Mouse (Mus musculus) ES-Bruce4 (cell line): Measurements from ENCODE around the gene Ndufs5. TPM values are rescaled to one million over a fixed set of nuclear protein-coding genes. Genes with fewer than 3 reads are reported as not detected.

ENCODE experiments used
- H3K27ac ChIP-seq: 2 replicates; pipeline ENCODE4 v1.5.1; 2012; ENCODE audit warnings: low read length, inconsistent platforms; ENCODE audit not compliant: insufficient read depth
- H3K27me3 ChIP-seq: 2 replicates; pipeline ENCODE4 v1.6.1; 2012; ENCODE audit warnings: mild to moderate bottlenecking, low read length, inconsistent platforms; ENCODE audit not compliant: control insufficient read depth, poor library complexity, insufficient read depth, severe bottlenecking
- H3K36me3 ChIP-seq: 2 replicates; pipeline ENCODE4 v1.6.1; 2012; ENCODE audit warnings: inconsistent platforms, mild to moderate bottlenecking, low read length, moderate library complexity; ENCODE audit not compliant: control insufficient read depth, poor library complexity, insufficient read depth, severe bottlenecking
- H3K4me1 ChIP-seq: one replicate; pipeline ENCODE4 v1.8.1; 2011; ENCODE audit warnings: low read length; ENCODE audit not compliant: control insufficient read depth, insufficient read depth
- H3K4me3 ChIP-seq: 2 replicates; pipeline ENCODE4 v1.5.1; 2011; ENCODE audit warnings: low read depth, mild to moderate bottlenecking, low read length
- H3K9ac ChIP-seq: 2 replicates; pipeline ENCODE4 v1.6.1; 2012; ENCODE audit warnings: low read depth, mild to moderate bottlenecking, inconsistent platforms; ENCODE audit not compliant: poor library complexity, severe bottlenecking
- H3K9me3 ChIP-seq: replicated peaks from 2 replicates; pipeline ENCODE4 v1.6.1; 2012; ENCODE audit warnings: mild to moderate bottlenecking, low read length, inconsistent platforms; ENCODE audit not compliant: control insufficient read depth, poor library complexity, insufficient read depth, severe bottlenecking
- CTCF ChIP-seq: IDR thresholded peaks from one replicate; pipeline ENCODE4 v1.8.1; 2011; ENCODE audit warnings: low read depth, low read length
- EP300 ChIP-seq: IDR thresholded peaks from 2 replicates; pipeline ENCODE4 v1.6.1; 2011; ENCODE audit warnings: low read depth, low read length; ENCODE audit not compliant: insufficient read depth
- POLR2A ChIP-seq: IDR thresholded peaks from one replicate; pipeline ENCODE4 v1.8.1; 2011; ENCODE audit warnings: low read length; ENCODE audit not compliant: insufficient read depth
- polyA plus RNA-seq: library from polyadenylated mRNA; stranded (reverse); fragments of >200 nt; gene quantifications from 2 replicates; pipeline ENCODE4 v1.2.4, GENCODE M21; 2011; ENCODE audit warnings: low read depth; ENCODE audit not compliant: missing spikeins, insufficient read depth, insufficient read length

The Ndufs5 gene
- polyA plus RNA-seq, 1 experiment: 130 TPM

DNA sequence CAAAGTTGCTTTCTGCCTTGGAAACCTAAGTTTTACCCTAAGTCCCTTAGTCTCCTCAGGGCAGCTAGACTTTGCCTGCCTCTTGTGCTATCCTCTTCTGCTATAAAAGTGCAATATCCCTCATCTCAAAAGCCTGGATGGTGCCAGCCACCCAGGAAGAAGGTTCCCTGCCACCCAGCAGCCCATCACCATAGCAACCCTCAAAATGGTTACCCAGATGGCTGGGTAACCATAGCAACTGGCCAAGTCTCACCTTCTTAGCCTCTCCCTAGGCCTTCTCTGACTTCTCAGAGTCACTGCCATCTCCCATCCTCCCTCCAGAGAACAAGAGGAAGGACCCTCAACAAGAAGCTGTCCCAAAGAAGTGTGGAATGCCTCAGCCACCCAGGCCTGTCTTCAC is 47.4 kb downstream of the Ndufs5 start:
- no peak overlapping the region for H3K9ac ChIP-seq

DNA sequence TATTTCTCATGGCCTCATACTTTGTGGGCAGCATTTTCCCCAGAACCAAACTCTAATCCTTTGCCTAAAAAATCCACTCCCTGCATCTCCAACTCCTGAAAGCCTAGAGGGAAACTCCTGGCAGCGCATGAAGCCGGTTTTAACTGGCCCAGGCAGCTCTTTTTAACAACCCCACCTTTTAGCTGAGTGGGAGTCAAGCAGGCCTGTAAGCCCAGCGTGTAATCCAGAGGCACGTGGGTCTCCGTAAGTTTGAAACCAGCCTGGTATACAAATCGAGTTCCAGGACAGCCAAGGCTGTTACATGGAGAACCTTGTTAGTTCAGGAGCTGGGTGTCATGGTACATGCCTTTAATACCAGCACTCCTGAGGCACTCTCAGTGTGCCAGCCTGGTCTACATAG is 48.3 kb downstream of the Ndufs5 start:
- no peak overlapping the region for H3K4me3 ChIP-seq
- peak overlapping the region; percentile 55 for H3K27ac ChIP-seq
- peaks cover 2% of the 10 kb centered on the region for H3K4me1 ChIP-seq
- peak overlapping the region; percentile 18 for H3K9ac ChIP-seq
- H3K27me3 ChIP-seq: no peaks in the 10 kb centered on the region
- TF ChIP-seq CTCF: no peak
- no peak for TF ChIP-seq EP300
- TF ChIP-seq POLR2A: no peak
- no peaks in the 10 kb centered on the region for H3K36me3 ChIP-seq
- no peaks in the 10 kb centered on the region for H3K9me3 ChIP-seq

More for the DNA sequence above, 47.4 kb downstream of the Ndufs5 start:
- Histone ChIP-seq H3K27ac (no peak overlapping the region), H3K9me3 (no peaks in the 10 kb centered on the region), H3K4me3 (no peak overlapping the region), H3K4me1 (peaks cover 2% of the 10 kb centered on the region), H3K27me3 (no peaks in the 10 kb centered on the region), H3K36me3 (no peaks in the 10 kb centered on the region)
- TF ChIP-seq CTCF (no peak), EP300 (no peak), POLR2A (no peak)

DNA sequence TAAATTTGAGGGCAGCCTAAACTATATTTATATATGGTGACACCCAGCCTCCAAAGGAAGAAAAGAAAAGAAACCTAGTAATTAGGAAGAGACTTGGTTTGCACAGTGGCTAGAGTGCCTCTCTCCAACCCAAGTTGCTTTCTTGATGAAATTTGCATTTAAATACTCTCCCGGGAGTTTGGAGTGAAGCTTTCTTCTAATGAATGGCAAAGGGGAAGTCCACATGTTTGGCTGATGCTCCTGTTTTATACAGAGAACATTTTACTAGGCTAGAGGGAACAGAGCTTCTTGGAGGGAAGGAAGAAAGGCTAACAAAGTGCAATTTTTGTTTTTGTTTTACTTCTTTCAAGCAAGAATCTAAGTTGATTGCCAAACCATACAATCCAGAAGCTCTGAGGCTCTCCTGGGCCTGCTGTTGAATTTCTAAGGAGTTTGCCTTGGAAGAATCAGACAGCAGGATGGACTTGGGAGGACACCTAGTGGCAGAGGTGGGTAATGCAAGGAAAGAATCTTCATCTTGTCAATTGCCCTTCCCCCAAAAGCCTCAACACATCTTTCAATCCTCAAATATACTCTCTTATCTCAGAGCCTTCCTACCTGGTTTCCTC is 50.6 kb downstream of the Ndufs5 start:
- H3K27me3 ChIP-seq: no peaks in the 10 kb centered on the region
- peak overlapping the region; percentile 66 for H3K9ac ChIP-seq
- H3K4me1 ChIP-seq: peaks cover 2% of the 10 kb centered on the region
- H3K36me3 ChIP-seq: no peaks in the 10 kb centered on the region; the same call in 1 of the 2 replicates
- peak overlapping the region; percentile 100 for H3K27ac ChIP-seq
- no peaks in the 10 kb centered on the region for H3K9me3 ChIP-seq
- H3K4me3 ChIP-seq: no peak overlapping the region
- TF ChIP-seq EP300 (no peak), CTCF (peak; percentile 49)

DNA sequence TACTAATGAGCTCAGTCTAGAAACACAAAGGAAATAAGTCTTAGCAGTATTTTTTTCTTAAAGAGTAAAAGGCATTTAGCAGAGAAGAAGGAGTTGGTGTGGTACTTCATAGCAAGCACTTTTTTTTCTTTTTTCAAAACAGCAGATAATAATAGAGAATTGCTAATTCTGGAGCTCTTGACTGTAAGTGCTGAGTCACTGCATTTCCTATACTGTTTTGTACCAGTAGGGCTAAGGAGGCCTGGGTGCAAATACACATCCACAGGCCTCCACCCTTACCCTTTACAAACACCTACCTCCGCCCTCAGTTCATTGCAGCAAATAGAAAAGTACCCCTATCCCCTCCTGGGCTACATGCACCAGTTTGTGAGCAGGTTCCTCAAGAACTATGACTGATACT is 51.5 kb downstream of the Ndufs5 start:
- H3K27ac ChIP-seq: peak overlapping the region; percentile 100
- H3K27me3 ChIP-seq: no peaks in the 10 kb centered on the region
- peak overlapping the region; percentile 98 for H3K9ac ChIP-seq
- peaks cover 2% of the 10 kb centered on the region for H3K4me1 ChIP-seq
- H3K9me3 ChIP-seq: no peaks in the 10 kb centered on the region
- H3K4me3 ChIP-seq: no peak overlapping the region
- TF ChIP-seq CTCF: no peak
- TF ChIP-seq EP300: peak; percentile 44; the same call in 1 of the 2 replicates
- no peaks in the 10 kb centered on the region; the same call in 1 of the 2 replicates for H3K36me3 ChIP-seq

DNA sequence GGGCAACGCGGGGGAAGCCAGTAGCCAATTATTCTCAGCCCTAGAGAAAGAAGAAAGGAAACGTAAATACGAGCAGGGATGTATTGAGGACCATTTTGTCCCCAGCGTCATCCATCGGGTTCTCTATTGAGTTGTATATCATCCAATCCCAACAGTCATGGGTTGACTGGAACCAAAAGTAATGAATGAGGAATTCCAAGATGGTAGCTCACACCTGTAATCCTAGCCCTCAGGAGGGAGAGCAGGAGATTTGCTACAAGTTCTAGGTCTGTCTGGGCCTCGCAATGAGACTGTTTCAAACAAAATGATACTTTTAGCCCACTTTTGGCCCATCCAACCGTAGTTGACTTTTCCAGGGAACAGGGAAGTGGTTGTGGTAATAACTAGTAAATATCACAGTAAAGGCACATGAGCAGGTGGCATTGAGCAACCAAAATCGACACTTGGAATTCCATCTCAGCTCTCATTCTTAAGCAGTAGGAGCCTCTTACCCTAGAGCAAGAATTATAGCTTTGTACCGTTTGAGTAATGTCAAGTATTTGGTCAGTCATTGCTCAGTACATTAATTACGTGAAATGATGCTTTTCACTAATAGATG is 52.2 kb downstream of the Ndufs5 start:
- Histone ChIP-seq H3K9me3 (no peaks in the 10 kb centered on the region), H3K4me3 (peak overlapping the region; percentile 60), H3K36me3 (no peaks in the 10 kb centered on the region; the same call in 1 of the 2 replicates), H3K27ac (peak overlapping the region; percentile 93), H3K9ac (peak overlapping the region; percentile 98), H3K4me1 (peaks cover 3% of the 10 kb centered on the region), H3K27me3 (no peaks in the 10 kb centered on the region)
- TF ChIP-seq EP300 (no peak), POLR2A (no peak), CTCF (no peak)

DNA sequence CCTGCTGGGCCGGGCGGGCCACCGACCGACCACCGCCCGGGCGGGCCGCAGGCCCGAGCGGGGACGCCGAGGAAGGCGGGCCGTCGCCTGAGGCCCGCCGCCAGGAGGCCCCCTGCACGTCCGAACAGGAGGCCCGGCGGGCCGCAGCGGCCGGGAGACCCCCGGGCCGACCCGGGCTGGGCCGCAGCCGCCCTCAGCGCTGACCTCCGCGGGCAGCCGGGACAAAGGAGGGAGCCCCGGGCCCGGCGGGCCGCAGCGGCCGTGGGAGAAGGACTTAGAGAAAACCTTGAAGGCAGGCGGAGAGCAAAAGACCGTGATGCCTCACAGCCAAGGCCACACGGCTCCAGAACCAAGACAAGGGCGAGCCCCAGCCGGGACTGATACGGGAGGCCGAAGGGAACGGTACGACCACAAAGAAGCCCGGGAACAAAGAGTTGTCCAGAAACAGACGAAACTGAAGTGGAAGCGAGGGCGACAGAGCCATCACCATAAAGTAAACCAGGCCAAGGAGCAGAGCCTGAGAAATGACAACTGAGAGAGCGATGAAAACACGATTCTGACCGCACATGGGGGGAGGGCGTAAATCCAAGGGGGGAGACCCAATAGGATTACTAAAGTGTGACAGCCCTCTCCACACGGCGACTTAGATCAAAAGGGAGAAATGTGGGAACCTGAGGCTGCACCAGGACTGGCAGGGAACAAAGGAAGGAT is 52.9 kb downstream of the Ndufs5 start:
- H3K27me3 ChIP-seq: no peaks in the 10 kb centered on the region
- H3K4me1 ChIP-seq: peaks cover 3% of the 10 kb centered on the region
- no peaks in the 10 kb centered on the region for H3K9me3 ChIP-seq
- peak overlapping the region; percentile 98 for H3K9ac ChIP-seq
- peak overlapping the region; percentile 93 for H3K27ac ChIP-seq
- no peak for TF ChIP-seq POLR2A
- TF ChIP-seq CTCF: no peak
- TF ChIP-seq EP300: no peak
- H3K36me3 ChIP-seq: no peaks in the 10 kb centered on the region; the same call in 1 of the 2 replicates
- H3K4me3 ChIP-seq: peak overlapping the region; percentile 60
